Mouse (Mus musculus) stomach, embryonic 14.5 days (tissue): Measurements from ENCODE around the gene Ccr1. TPM values are rescaled to one million over a fixed set of nuclear protein-coding genes. Genes with fewer than 3 reads are reported as not detected.

Experiments used
- ATAC-seq: fragments of 200-750 bp; cut with Nextera tagmentation; 2 replicates; pipeline ENCODE4 v1.8.0; 2017; ENCODE audit warnings: low read depth, moderate TSS enrichment; ENCODE audit not compliant: insufficient number of reproducible peaks, insufficient read depth, low FRiP score
- H3K27ac ChIP-seq: fragments of 300-500 bp; sonication (generic); 2 replicates; pipeline ENCODE4 v1.5.1; 2014; ENCODE audit warnings: mild to moderate bottlenecking, low read length, moderate library complexity, mixed read lengths
- H3K27me3 ChIP-seq: fragments of 300-500 bp; sonication (generic); 2 replicates; pipeline ENCODE4 v1.6.1; 2014; ENCODE audit warnings: low read length, control low read depth, mixed read lengths; ENCODE audit not compliant: control insufficient read depth, insufficient read depth
- H3K36me3 ChIP-seq: fragments of 300-500 bp; sonication (generic); 2 replicates; pipeline ENCODE4 v1.6.1; 2014; ENCODE audit warnings: mild to moderate bottlenecking, control low read depth, low read length, moderate library complexity, mixed read lengths; ENCODE audit not compliant: control insufficient read depth, insufficient read depth
- H3K4me1 ChIP-seq: fragments of 300-500 bp; sonication (generic); 2 replicates; pipeline ENCODE4 v1.6.1; 2014; ENCODE audit warnings: low read length, control low read depth, mixed read lengths; ENCODE audit not compliant: control insufficient read depth, insufficient read depth
- H3K4me2 ChIP-seq: fragments of 300-500 bp; sonication (generic); replicated peaks from 2 replicates; pipeline ENCODE4 v1.6.1; 2014; ENCODE audit warnings: low read depth, low read length, control low read depth
- H3K4me3 ChIP-seq: fragments of 300-500 bp; sonication (generic); 2 replicates; pipeline ENCODE4 v1.5.1; 2014; ENCODE audit warnings: low read depth, low read length, control low read depth
- H3K9ac ChIP-seq: fragments of 300-500 bp; sonication (generic); replicated peaks from 2 replicates; pipeline ENCODE4 v1.6.1; 2014; ENCODE audit warnings: low read depth, mild to moderate bottlenecking, control low read depth, low read length, moderate library complexity, mixed read lengths
- H3K9me3 ChIP-seq: fragments of 300-500 bp; sonication (generic); 2 replicates; pipeline ENCODE4 v1.6.1; 2016; ENCODE audit warnings: low read depth, low read length, control low read depth; ENCODE audit not compliant: control insufficient read depth
- WGBS: fragments of 180-500 bp; shearing (Covaris S2); extraction: QIAGEN DNeasy Blood & Tissue Kit; methylation state at CpG from one replicate; pipeline ENCODE4 v1.1.7; 2014; 5-methylcytosine and 5-hydroxymethylcytosine counted together
- polyA plus RNA-seq: library from polyadenylated mRNA; unstranded; fragments of >200 nt; fragmentation: Nextera tagmentation; extraction: Ambion mirVana; gene quantifications from 2 replicates; pipeline ENCODE4 v1.2.1, GENCODE M21; 2014

The Ccr1 gene
- polyA plus RNA-seq, 1 experiment from 2014 or later = 5.3 TPM

- H3K36me3 ChIP-seq = no peaks in the 10 kb centered on the region
- WGBS = 96% methylated on average over 5 of the region's 5 CpGs
- H3K4me1 ChIP-seq = no peaks in the 10 kb centered on the region
Observed at GRCm38 (mm10) chr9:123933716-123934445, 34.6 kb downstream of the Ccr1 start.

GRCm38 (mm10) chr9:123932911-123933675 is 35.4 kb downstream of the Ccr1 start:
- H3K4me3 ChIP-seq = no peak overlapping the region
- no peaks in the 10 kb centered on the region for H3K9me3 ChIP-seq
- H3K36me3 ChIP-seq = no peaks in the 10 kb centered on the region
- 93% methylated on average over 19 of the region's 19 CpGs for WGBS
- H3K27me3 ChIP-seq = no peaks in the 10 kb centered on the region
- no peaks in the 10 kb centered on the region for H3K4me1 ChIP-seq
- H3K27ac ChIP-seq = no peak overlapping the region
- no peak overlapping the region for H3K4me2 ChIP-seq
- ATAC-seq = no peak
- H3K9ac ChIP-seq = no peak overlapping the region

More at GRCm38 (mm10) chr9:123933716-123934445, 34.6 kb downstream of the Ccr1 start:
- H3K4me3 ChIP-seq = no peak overlapping the region
- no peak overlapping the region for H3K9ac ChIP-seq
- no peak for ATAC-seq
- H3K4me2 ChIP-seq = no peak overlapping the region
- no peaks in the 10 kb centered on the region for H3K9me3 ChIP-seq
- H3K27ac ChIP-seq = no peak overlapping the region
- no peaks in the 10 kb centered on the region for H3K27me3 ChIP-seq

GRCm38 (mm10) chr9:123931761-123932700 is 36.5 kb downstream of the Ccr1 start:
- no peaks in the 10 kb centered on the region for H3K36me3 ChIP-seq
- no peaks in the 10 kb centered on the region for H3K4me1 ChIP-seq
- H3K27ac ChIP-seq = no peak overlapping the region
- no peaks in the 10 kb centered on the region for H3K9me3 ChIP-seq
- no peaks in the 10 kb centered on the region for H3K27me3 ChIP-seq
- WGBS = 45% methylated on average over 6 of the region's 6 CpGs
- no peak overlapping the region for H3K4me3 ChIP-seq
- H3K4me2 ChIP-seq = no peak overlapping the region
- no peak overlapping the region for H3K9ac ChIP-seq
- ATAC-seq = no peak

DNA sequence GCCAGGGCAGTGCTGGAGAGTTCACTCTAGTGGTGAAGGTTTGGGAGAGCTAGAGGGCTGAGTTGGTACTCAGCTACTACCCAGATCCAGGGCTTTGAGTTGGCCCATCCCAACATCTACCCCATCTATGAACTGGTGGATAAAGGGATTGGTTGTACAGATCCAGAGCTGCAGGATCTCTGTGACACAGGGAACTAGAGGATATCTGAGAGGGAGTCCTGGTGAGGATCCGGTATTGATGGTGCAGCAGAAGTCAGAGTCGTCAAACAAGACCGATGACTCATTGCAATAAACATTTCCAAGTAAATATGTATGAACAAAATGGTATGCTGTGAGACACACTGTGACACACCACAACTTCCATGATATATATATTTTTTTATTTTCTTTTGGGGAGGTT is 37.6 kb downstream of the Ccr1 start:
- Histone ChIP-seq H3K27me3 (no peaks in the 10 kb centered on the region), H3K36me3 (no peaks in the 10 kb centered on the region), H3K27ac (no peak overlapping the region), H3K4me3 (no peak overlapping the region), H3K4me2 (no peak overlapping the region), H3K9ac (no peak overlapping the region), H3K4me1 (no peaks in the 10 kb centered on the region), H3K9me3 (no peaks in the 10 kb centered on the region)
- ATAC-seq = no peak
- 84% methylated on average over 3 of the region's 3 CpGs for WGBS

- Histone ChIP-seq H3K36me3 (no peaks in the 10 kb centered on the region), H3K4me3 (no peak overlapping the region), H3K27me3 (no peaks in the 10 kb centered on the region), H3K4me2 (no peak overlapping the region), H3K9me3 (no peaks in the 10 kb centered on the region), H3K9ac (no peak overlapping the region), H3K4me1 (no peaks in the 10 kb centered on the region), H3K27ac (no peak overlapping the region)
- ATAC-seq = no peak
- 75% methylated on average over 3 of the region's 3 CpGs for WGBS
Observed at GRCm38 (mm10) chr9:123930476-123930875, 38.0 kb downstream of the Ccr1 start.

GRCm38 (mm10) chr9:123929936-123930335 is 38.6 kb downstream of the Ccr1 start:
- no peak for ATAC-seq
- 70% methylated on average over 4 of the region's 4 CpGs for WGBS
- H3K9me3 ChIP-seq = no peaks in the 10 kb centered on the region
- H3K27me3 ChIP-seq = no peaks in the 10 kb centered on the region
- no peak overlapping the region for H3K9ac ChIP-seq
- no peaks in the 10 kb centered on the region for H3K4me1 ChIP-seq
- no peak overlapping the region for H3K4me3 ChIP-seq
- H3K4me2 ChIP-seq = no peak overlapping the region
- H3K27ac ChIP-seq = no peak overlapping the region
- no peaks in the 10 kb centered on the region for H3K36me3 ChIP-seq

DNA sequence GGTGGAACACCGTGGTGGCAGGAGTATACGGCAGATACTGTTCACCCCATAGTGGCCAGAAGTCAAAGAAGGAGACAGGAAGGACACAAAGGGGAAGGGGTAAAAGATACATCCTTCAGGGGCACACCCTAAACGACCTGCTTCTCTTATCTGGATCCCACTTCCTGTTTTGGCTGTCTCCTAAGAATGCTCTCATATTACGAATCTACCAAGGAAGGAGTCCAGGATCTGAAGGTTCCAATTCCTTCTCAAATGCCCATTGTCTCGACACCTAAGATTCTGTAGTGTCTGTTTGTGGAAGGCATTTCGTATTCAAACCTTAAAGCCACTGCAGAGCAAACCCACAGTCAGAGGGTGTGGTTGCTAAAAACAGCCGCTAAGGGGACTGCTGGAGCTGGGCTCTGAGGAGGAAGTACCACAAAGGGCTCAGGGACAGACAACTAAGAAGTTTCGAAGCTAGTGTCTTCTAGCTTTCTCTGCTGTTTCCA is 39.7 kb downstream of the Ccr1 start:
- Histone ChIP-seq H3K27me3 (no peaks in the 10 kb centered on the region), H3K4me1 (no peaks in the 10 kb centered on the region), H3K27ac (no peak overlapping the region), H3K36me3 (no peaks in the 10 kb centered on the region), H3K4me2 (no peak overlapping the region), H3K4me3 (no peak overlapping the region), H3K9me3 (no peaks in the 10 kb centered on the region), H3K9ac (no peak overlapping the region)
- no peak for ATAC-seq
- 36% methylated on average over 8 of the region's 8 CpGs for WGBS

GRCm38 (mm10) chr9:123928118-123928758 is 40.3 kb downstream of the Ccr1 start:
- WGBS = 70% methylated on average over 12 of the region's 12 CpGs

More at GRCm38 (mm10) chr9:123928118-123928758, 40.3 kb downstream of the Ccr1 start:
- ATAC-seq = no peak
- Histone ChIP-seq H3K27me3 (no peaks in the 10 kb centered on the region), H3K4me3 (no peak overlapping the region), H3K27ac (no peak overlapping the region), H3K4me2 (no peak overlapping the region), H3K36me3 (no peaks in the 10 kb centered on the region), H3K4me1 (no peaks in the 10 kb centered on the region), H3K9me3 (no peaks in the 10 kb centered on the region), H3K9ac (no peak overlapping the region)
